Mouse (Mus musculus): ENCODE measurements around the gene Casp8.

DNA sequence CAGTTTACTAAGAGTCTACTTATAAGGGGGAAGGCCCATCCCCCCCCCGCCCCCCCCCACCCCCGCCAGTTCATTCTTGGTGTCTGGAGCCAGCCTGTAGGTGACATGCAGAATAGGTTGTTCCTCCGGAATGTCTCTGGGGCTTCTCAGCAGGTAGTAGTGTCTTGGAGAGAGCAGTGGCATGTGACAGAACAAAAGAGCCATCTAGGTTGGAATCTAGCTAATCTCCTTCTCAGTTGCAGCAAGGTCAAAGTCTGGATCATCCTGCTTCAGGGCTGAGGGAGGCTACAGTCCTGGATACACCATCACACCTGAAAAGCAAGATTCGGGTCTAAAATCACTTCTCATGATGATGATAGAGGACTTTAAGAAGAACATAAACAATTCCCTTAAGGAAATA lies 90.5 kb downstream of the Casp8 start:
- TF ChIP-seq CTCF (IDR thresholded peaks at IDR 0.05; ENCODE audit: extremely low read depth, insufficient read depth, low read length) (no peak), POLR2A (IDR thresholded peaks at IDR 0.05; ENCODE audit: extremely low read depth, insufficient read depth, low read length) (no peak)

Data from cortical plate, adult 2 months (tissue).